9 mouse cellular contexts compared by ENCODE assay signal in the genomic region with DNA sequence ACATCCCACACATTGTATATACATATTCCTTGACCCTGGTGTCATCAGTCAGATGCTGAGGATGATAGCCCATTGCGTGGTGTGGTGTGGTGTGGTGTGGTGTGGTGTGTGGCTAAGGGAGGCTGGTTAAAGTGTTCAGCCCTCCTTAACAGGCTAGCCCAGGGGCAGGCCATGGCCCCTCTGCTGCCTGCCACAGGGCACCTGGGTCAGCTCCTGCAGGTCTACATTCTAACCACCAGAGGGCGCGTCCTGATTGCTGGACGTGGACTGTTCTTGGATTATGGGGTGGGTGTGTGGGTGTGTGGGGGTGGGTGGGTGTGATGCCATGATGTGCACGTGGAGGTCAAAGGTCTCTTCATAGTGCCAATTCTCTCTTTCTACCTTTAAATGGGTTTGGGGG. TPM values are rescaled to one million over a fixed set of nuclear protein-coding genes. Genes with fewer than 3 reads are reported as not detected.
A peak's percentile ranks its signal among the peaks of the same experiment; 100 is the strongest.
DNase-seq lines count a peak whose midpoint lies in the region; ATAC-seq lines count a peak whose summit lies in the region.
"Had no signal": no experiment of that assay in that cellular context is flagged by ENCODE, and none has a peak within 500 bp of the region (broad histone marks: within the 10 kb centered on the region; RNA-seq: fewer than 3 reads in every experiment).

No protein-coding gene starts in this region.

- no peak overlapping the region for H3K27ac ChIP-seq in kidney, embryonic 15.5 days
- H3K27ac ChIP-seq: stomach, embryonic 15.5 days had no signal

- H3K27me3 ChIP-seq in kidney, embryonic 15.5 days = no peaks in the 10 kb centered on the region
- H3K27me3 ChIP-seq: stomach, embryonic 15.5 days had no signal

- no peak for ATAC-seq in CD4-positive, CD25-positive, alpha-beta regulatory T cell, adult 4 months
- ATAC-seq in kidney, embryonic 15.5 days (replicated peaks; ENCODE audit: low FRiP score) = 0 out of 2 replicates have a peak, but pooled peaks have one; percentile 53
- ATAC-seq in megakaryocyte progenitor cell, adult 5-6 weeks (replicated peaks; ENCODE audit: poor library complexity) = peak; percentile 84

- H3K4me3 ChIP-seq in kidney, embryonic 15.5 days (replicated peaks) = no peak overlapping the region
- H3K4me3 ChIP-seq: stomach, embryonic 15.5 days had no signal

- peaks cover 6% of the 10 kb centered on the region for H3K4me1 ChIP-seq in kidney, embryonic 15.5 days

- peak; percentile 69 for DNase-seq in CD4-positive, CD25-positive, alpha-beta regulatory T cell, adult 2 months (ENCODE audit: low read depth, low spot score)
- DNase-seq in ovary, postnatal 14 days (ENCODE audit: low spot score) = peak; percentile 32
- no peak for DNase-seq in ovary, postnatal 10 days (ENCODE audit: low spot score)
- DNase-seq in embryo, embryonic 9.5 days (ENCODE audit: extremely low spot score) = peak; percentile 53
- no peak for DNase-seq in frontal cortex, postnatal 25 days (ENCODE audit: low spot score in 2 of 2)

- H3K9me3 ChIP-seq in kidney, embryonic 15.5 days (replicated peaks) = no peaks in the 10 kb centered on the region
- H3K9me3 ChIP-seq: stomach, embryonic 15.5 days had no signal

- no peak overlapping the region for H3K4me2 ChIP-seq in kidney, embryonic 15.5 days
- H3K4me2 ChIP-seq: stomach, embryonic 15.5 days had no signal

- H3K36me3 ChIP-seq in kidney, embryonic 15.5 days = no peaks in the 10 kb centered on the region
- H3K36me3 ChIP-seq: stomach, embryonic 15.5 days had no signal

- no peak overlapping the region for H3K9ac ChIP-seq in kidney, embryonic 15.5 days
- H3K9ac ChIP-seq: stomach, embryonic 15.5 days had no signal

- 6% methylated on average over 5 of the region's 5 CpGs for WGBS in kidney, embryonic 15.5 days

RNA-seq across cellular contexts. Expression of gene Sgk2, which starts 18.8 kb away (rescaled TPM):
- polyA plus RNA-seq in CD4-positive, CD25-positive, alpha-beta regulatory T cell, adult 4 months (2017; shearing (Covaris generic)) = not detected
- 5.9 and 7.3 TPM in 2 replicates for polyA plus RNA-seq in kidney, embryonic 15.5 days (2015; fragmentation: Nextera tagmentation; extraction: Ambion mirVana)
- not detected in 2 replicates for total RNA-seq in megakaryocyte progenitor cell, adult 5-6 weeks (2015)
- total RNA-seq in megakaryocyte progenitor cell, adult 5-6 weeks (2017) = not detected in 2 replicates

RNA-seq across cellular contexts. Expression of gene L3mbtl1, which starts 25.1 kb away (rescaled TPM):
- polyA plus RNA-seq in CD4-positive, CD25-positive, alpha-beta regulatory T cell, adult 4 months (2017; shearing (Covaris generic)) = under 1 TPM in 1 of 2 experiments, not detected in 1; 0.15 TPM
- polyA plus RNA-seq in kidney, embryonic 15.5 days (2015; fragmentation: Nextera tagmentation; extraction: Ambion mirVana) = 0.13 and 0.48 TPM in 2 replicates
- total RNA-seq in megakaryocyte progenitor cell, adult 5-6 weeks (2015) = not detected in 2 replicates
- total RNA-seq in megakaryocyte progenitor cell, adult 5-6 weeks (2017) = not detected in 2 replicates

RNA-seq across cellular contexts. Expression of gene Srsf6, which starts 37.0 kb away (rescaled TPM):
- polyA plus RNA-seq in CD4-positive, CD25-positive, alpha-beta regulatory T cell, adult 4 months (2017; shearing (Covaris generic)) = 10 to 100 TPM; 21.3 to 37.8 TPM
- 218 and 221 TPM in 2 replicates for polyA plus RNA-seq in kidney, embryonic 15.5 days (2015; fragmentation: Nextera tagmentation; extraction: Ambion mirVana)
- total RNA-seq in megakaryocyte progenitor cell, adult 5-6 weeks (2015) = 239 and 254 TPM in 2 replicates
- 221 and 260 TPM in 2 replicates for total RNA-seq in megakaryocyte progenitor cell, adult 5-6 weeks (2017)

RNA-seq across cellular contexts. Expression of gene Ift52, which starts 48.8 kb away (rescaled TPM):
- polyA plus RNA-seq in CD4-positive, CD25-positive, alpha-beta regulatory T cell, adult 4 months (2017; shearing (Covaris generic)) = 10 to 100 TPM; 63.3 to 68.6 TPM
- 51.7 and 54.8 TPM in 2 replicates for polyA plus RNA-seq in kidney, embryonic 15.5 days (2015; fragmentation: Nextera tagmentation; extraction: Ambion mirVana)
- total RNA-seq in megakaryocyte progenitor cell, adult 5-6 weeks (2015) = 31.8 and 41.2 TPM in 2 replicates
- total RNA-seq in megakaryocyte progenitor cell, adult 5-6 weeks (2017) = 13.5 and 28.3 TPM in 2 replicates

Comparison
In these comparisons a context has a peak if more than half of its experiments do, and no peak if none do; other contexts are left out.
1. DNase-seq: peak in CD4-positive, CD25-positive, alpha-beta regulatory T cell, adult 2 months (single experiment), ovary, postnatal 14 days (single experiment) and embryo, embryonic 9.5 days (single experiment); none in ovary, postnatal 10 days (single experiment) and frontal cortex, postnatal 25 days (0 of 2).